Mouse (Mus musculus): ENCODE measurements around the gene Eif5b.
"Not testable (repeated sequence)": the region's sequence is repeated elsewhere in the genome, so short reads cannot be mapped to it uniquely, and the experiment has no call there.

Gene Eif5b

DNA sequence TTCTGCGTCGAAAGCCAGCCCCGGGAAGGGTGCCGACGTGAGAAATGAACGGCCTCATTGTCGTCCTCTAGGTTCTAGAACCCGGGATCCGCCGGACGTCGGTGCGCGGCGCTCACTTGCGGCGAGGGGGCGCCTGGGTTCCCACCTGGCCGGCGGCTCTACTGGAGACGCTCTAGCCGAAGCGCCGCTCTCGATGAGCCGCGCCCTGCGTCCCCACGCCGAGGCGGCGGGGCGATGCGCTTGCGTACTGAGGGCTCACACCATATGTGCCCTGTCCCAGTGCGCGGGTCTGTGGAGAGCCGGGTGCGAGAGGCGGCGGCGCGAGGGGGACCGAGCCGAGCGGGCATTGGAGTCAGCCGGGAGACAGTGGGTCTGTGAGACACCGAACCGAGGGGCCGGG lies at the start of gene Eif5b, which contains the start of gene Txndc9:
Gene Eif5b, plus strand, starts transcription at position 144 of the 400 bp plus-strand sequence.
Gene Txndc9, minus strand, starts transcription at position 27 of the 400 bp plus-strand sequence.
- peak; percentile 95 for DNase-seq (ENCODE audit: low read depth, low spot score)

DNA sequence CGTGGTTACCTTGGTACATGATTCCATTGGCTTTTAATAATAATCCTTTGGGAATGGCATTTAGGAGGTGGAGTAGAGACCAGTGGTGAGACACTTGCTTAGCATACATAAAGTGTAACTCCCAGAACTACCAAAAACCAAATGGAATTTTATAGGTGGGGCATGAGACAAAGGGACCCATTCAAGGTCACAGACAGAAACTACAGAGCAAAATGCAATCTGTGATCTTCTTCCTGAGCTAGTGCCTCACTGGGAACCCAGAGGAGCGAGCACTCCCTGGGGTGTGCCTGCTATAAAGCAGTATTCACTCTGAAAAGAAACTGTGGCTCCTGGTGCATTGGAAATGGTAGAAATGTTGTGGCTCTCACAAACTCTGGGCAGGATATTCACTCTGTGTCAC lies 48.9 kb upstream of the Eif5b start:
- DNase-seq (ENCODE audit: low read depth, low spot score), result no peak

DNA sequence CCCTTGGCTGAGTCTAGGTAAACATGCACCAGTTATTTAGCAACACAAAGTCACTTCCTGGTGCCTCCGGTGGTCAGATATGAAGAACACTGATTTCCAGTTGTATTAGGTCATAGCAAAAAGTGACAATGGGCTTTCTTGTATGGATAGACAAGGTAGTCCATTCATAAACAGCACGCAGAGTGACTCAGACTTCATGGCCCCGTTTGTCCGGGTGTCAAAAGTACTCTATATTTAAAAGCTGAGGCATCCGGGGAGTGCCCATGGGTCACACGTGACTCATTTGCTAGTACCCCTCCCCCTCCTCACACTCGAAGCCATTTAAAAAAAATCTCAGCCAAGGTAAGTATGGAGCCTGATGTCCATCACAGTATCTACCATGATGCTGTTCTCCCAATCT lies 43.0 kb upstream of the Eif5b start:
- no peak for DNase-seq (ENCODE audit: low read depth, low spot score)

DNA sequence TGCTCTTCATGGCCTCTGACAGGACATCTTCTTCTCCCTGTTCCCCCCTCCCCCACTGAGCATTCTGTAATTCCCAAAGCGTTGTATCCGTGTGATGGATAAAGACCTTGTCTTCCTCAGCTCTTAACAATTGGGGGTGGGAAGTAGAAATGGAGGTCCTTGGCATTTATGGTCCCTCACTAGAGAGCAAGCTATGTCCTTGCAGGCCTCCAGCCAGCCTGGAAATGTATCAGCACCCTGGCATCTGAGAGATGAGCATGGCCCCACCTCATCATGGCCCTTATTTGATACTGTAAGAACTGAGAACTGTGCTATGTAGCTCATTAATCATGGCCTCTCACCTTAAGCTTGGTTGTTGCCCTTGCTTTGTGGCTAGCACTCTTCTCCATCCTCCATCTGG lies 42.6 kb upstream of the Eif5b start:
- no peak for DNase-seq (ENCODE audit: low read depth, low spot score)

DNA sequence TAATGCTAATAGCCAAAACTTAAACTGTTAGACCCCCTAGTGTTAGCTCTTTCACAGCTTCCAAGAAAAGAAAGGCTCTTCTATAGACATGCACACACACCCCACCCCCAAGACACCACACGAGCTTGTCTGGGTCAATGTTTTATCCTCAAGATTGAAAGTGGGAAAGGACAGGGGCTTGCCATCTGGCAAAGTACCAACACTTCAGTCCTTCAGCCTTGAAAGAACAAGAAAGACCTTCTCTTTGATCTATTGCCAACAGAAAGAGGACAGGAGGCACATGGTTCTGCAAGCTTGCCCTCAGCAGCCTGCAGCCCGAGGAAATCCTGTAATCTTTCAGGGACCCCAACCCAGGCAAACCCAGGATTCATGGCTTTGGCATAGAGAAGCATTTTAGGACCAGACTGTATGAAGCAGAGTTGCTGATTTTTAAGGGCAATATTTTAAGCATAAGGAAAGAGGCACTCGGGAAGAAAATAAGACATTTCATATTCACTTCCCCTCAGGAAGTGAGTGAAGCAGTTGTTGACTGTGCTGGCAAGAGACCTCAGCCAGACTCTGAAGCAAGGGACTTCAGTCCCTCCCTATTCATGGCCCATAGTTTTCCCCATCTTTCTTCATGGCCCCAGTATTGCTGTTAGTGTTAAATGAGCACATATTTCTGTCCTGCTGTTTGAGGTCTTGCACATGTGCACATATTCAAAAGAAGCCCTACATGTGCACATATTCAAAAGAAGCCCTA lies 40.9 kb upstream of the Eif5b start:
- no peak for DNase-seq (ENCODE audit: low read depth, low spot score)

DNA sequence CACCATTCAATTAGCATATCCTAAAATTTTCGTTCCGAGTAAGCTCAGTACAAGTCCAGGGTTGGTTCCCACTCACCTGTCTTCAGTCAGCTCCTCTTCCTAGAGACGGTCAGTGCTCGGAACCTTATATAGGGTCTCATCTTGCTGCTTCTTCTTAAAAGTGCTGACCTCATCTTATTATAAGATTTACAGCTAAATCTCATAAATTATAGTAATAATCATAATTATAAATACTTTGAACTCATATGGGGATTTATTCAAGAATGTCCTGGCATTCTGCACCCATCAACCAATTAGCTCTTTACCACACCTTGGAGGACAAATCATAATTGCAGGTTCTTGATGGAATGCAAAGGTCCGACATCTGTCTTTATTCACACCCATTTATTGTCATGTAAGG lies 40.2 kb upstream of the Eif5b start, which contains the start of gene Lyg1:
Gene Lyg1, minus strand, starts transcription at position 101 of the 400 bp plus-strand sequence.
- DNase-seq (ENCODE audit: low read depth, low spot score), result no peak

DNA sequence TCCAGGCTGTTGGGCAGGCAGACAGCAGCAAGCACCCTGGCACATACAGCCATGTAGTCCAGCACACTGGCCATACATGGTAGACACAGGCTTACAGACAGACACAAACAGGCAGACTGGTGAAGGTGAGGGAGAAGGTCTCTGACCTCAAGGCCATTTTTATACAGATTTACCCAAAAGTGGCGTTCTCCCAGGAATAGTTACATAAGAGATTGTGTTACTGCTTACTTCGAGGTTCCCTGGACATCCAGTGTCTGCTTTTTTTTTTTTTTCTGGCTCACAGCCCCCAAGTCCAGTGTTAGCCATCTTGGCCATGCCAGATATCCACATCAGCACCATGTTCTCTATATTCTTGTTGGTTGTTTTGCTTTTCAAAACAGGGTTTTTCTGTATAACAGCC lies 39.3 kb upstream of the Eif5b start:
- DNase-seq (ENCODE audit: low read depth, low spot score), result no peak

DNA sequence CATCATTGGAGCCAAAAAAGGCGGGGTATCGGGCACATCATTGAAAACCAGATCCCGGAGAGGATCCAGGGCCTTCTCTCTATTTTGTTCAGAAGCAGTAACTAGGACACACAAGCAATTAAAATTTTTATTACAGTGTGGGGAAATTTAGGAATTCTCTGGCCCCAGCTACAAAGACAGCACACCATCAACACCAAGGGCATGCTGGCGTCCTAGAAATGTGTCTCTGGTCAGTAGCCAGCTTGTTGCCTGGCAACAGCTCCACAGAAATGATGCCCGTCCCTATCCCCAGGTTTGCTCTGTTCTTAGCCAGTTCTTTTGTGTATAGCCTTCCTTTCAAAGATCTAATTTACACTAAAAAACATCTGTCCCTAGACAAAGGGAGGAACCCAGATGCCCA lies 38.3 kb upstream of the Eif5b start:
- DNase-seq (ENCODE audit: low read depth, low spot score), result no peak

DNA sequence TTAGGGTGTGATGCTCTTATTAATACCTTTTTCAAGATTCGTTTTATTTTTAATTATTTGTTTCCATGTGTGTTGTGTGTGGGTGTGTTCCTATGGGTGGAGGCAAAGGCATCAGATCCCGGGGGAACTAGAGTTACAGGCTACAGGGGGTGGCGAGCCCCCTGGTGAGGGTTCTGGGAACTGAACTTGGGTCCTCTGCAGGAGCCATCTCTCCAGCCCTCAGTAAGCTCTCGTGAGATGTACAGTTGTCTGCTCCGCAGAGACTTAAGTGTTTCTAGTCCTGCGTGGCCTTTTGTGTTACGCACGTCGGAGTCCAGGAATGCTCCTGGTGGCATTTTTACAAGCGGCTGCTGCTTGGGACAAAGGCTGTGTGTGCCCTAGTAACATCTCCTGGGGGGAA lies 32.2 kb upstream of the Eif5b start:
- DNase-seq (ENCODE audit: low read depth, low spot score), result no peak

DNA sequence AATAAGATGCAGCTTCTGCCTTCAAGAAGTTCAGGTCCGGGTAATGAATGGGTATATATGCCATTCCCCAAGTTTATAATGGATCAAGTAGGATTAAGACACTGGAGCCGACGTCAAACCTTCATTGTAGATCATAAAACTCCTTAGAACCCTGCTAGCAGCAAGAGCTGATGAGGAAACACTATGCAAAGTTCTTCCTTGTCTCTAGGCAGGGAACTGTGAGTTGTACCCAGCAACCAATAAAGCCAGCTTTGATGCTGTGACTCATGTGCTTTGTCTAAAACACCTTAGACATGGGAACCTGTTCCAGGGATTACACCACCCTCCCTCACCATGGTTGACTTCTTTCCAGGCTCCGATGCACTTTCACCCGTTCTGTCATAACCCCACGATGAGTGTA lies 29.1 kb upstream of the Eif5b start:
- no peak for DNase-seq (ENCODE audit: low read depth, low spot score)

DNA sequence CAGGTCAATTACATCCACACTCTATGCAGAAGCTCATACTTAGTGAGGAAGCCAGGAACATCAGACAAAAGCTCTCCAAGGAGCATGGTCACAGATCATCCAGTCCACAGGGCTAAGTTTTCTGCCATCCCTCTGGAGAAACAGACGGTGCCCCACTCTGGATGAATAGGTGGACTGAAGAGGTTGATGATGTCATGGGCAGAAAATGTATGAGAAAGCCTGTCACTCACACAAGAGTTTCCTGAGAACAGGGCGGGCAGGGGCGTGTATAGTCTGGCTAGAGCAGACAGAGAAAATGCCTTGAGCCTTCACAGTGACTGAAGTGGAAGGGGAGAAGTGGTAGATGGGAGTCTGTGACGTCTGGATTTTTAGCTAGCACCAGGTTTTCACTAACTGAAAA lies 26.3 kb upstream of the Eif5b start:
- no peak for DNase-seq (ENCODE audit: low read depth, low spot score)

DNA sequence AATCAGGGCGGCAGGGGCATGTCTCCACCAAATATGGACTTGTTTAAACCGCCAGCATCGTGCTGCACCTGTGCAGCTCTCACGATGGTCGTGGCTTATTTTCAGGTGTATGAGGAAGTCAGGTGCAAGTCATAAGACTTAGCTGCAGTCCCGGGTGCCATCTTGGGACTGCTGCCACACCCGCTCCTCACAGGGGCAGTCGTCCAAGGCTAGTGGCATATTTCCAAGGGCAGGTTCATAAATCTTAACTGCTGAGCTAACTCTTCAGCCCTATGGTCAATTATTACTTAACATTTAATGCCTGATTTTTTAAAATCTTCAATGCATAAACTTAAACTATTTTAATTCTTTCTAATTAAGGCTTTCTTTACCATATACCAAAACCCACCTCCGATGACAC lies 21.1 kb upstream of the Eif5b start:
- not testable (repeated sequence) for DNase-seq (ENCODE audit: low read depth, low spot score)

DNA sequence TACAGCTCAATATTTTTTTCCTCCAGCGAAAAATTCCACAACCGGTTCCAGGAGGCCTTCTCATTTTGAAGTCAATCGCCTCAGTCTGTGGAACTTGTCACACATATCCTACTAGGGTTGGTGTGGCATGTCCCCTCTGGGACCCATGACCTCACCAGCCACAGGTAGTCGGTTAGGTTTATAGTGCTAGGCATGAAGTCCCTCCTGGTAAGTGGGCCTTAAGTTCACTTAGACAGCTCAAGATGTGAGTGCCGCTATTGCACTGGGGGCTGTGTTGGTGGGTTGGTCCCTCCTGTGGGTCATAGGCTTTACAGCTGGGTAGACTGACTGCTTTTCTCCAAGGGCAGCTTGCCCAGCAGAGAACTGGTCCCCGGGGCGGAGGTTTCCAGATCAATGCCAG lies 20.5 kb upstream of the Eif5b start:
- DNase-seq (ENCODE audit: low read depth, low spot score), result no peak

DNA sequence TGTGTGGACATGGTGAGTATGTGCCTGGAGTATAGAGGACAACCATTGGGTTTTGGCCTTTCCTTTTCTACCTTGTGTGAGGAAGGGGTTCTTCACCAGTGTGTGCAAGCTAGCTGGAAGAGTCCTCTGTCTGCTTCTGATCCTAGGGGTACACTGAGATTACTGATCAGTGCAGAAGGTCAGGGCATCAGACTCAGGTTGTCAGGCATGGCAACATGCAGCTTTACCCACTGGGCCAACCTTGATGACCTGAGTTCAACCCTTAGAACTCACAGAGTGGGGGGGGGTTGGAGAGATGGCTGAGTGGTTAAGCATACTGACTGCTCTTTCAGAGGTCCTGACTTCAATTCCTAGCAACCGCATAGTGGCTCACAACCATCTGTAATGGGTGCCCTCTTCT lies 13.5 kb upstream of the Eif5b start:
- no peak for DNase-seq (ENCODE audit: low read depth, low spot score)

DNA sequence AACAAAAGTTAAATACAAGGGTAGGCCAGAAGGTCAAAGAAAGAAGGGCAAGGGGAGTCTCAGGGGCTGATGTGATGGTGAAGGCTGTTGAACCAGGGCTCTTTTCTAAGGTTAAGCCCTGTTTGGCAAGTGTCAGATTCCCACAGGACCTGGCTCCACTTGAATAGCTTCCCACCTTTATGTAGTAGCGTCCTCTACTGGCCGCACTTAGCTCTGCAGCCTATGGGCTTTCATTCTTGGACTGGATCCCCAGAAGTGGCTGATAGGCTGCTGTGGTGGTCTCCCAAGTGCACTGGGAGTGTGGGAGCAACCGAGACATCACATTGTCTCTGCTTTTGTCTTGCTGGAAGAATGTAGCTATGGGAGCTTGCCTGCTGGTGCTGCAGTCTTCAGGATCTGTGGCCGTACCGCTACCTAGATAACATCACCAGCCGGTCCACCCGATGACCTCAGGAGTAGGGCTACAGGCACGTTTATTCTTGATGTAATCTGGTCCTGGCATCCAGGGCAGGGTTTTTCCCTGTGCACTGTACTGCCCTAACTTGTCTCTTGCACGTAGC lies 12.0 kb upstream of the Eif5b start:
- peak; percentile 43 for DNase-seq (ENCODE audit: low read depth, low spot score)

DNA sequence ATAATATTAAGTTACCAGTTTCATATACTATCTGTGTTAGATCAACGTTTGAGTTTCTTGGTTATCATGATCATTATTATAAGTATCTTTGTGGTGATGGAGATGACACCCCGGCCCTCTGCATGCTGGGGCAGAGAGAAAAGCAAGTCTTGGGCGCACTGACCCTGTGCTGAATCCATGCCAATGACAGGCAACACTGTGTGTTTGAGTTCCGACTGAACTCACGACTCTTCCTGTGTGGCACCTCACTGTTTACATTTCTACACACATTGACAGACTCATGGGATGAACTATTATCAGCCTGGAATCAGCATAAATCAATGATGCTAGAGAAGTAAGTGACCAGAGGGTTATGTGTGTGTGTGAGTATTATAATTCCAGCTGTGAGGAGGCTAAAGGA lies 10.0 kb upstream of the Eif5b start:
- DNase-seq (ENCODE audit: low read depth, low spot score), result no peak

DNA sequence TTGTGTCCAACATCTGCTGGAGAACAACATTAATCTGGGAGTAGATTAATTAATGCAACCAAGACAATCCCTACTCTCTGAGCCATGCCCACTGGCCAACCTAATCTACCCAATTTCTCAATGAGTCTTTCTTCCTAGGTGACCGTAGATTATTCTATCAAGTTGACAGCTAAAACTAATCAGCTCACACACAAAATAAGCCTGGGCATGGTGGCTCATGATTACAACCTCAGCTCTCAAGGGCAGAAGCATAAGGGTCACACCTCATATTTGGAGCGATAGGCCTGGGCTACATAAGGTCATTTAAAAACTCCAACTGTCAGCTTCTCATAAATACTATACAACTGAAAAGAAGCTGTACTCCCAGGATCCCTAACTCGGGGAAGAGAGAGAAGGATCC lies 1.6 kb upstream of the Eif5b start:
- no peak for DNase-seq (ENCODE audit: low read depth, low spot score)

DNA sequence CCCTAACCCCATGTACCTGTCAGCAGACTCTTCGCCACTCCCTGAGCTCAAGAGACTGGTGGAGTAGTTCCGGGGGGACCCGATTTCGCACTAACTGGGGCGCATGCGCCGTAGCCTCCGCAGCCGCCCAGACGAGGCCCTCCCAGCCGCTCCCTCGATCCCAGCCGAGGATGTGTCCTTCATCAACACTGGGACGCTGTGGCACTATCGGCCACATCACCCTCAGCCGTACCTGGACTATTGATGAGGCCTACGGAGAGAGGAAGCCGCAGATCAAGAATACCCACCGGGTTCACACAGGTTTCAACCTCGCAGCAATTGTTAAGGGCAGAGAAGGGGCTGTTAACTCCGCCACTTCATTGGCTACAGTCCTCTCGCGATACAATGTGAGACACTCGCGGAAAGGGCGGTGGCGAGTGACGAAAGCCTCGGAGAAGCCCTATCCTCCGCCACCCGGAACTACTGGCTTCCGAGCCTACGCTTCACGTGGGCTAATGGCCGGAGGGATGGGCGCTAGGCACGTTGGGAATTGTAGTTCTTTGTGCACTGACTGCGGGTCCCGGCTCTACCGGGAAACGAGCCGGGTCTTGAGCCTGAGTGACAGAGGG lies 829 bp upstream of the Eif5b start:
- DNase-seq (ENCODE audit: low read depth, low spot score), result peak; percentile 99

DNA sequence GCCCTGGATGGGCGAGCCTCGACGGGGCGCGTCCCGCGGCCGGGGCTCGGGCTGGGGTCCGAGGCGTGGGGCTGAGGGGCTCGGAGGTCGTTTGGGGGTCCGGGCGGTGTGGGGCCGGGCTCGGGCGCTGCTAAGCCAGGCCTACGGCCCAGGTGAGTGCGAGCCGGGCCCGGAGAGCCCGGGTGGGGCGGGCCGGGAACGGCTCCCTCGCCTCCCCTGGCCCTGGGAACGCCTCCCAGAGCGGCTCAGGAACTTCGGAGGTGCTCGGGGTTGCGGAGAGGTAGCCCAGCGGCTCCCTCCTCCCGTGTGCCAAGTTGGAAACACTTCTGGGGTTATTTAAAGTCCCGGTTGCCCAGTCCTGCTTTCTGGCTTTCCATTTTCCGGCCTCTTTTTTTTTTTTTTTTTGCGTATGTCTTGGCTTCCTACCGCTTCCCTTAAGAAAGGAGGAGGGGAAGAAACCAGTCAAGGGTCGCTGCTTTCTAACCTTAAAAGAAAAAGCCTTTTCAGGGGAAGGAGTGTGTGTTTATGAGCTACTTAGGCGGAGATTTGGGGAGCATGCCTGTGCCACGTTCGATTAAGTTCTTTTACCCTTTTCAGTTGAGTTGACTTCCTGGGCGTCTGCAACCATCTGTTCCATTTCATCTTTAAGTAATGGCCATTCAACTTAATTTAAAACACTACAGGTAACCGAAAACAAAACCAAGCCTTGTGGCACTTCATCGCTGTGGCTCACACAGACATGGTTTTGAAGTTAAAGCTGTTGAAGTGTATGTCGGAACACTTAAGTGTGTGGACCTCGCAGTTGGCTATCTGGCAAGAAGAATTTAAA lies 775 bp downstream of the Eif5b start:
- peak; percentile 38 for DNase-seq (ENCODE audit: low read depth, low spot score)

DNA sequence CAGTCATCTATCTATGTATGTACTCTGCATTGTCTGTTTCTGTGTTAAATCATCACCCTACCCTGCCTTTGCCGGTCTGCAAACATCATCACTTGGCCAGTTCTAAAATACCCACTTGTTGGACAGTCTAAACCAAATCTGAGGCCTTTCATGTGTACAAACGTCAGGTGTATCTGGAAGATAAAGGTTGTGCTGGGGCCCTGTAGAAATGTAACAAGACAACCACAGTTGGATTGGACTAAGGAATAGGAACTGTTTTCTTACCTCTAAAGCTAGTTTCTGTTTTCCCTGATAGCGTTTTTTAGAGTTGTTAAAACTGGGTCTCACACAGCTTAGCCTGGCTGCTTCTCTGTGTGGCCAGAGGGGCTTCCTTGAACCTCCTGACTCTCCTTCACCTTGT lies 1.7 kb downstream of the Eif5b start:
- DNase-seq (ENCODE audit: low read depth, low spot score), result no peak

DNA sequence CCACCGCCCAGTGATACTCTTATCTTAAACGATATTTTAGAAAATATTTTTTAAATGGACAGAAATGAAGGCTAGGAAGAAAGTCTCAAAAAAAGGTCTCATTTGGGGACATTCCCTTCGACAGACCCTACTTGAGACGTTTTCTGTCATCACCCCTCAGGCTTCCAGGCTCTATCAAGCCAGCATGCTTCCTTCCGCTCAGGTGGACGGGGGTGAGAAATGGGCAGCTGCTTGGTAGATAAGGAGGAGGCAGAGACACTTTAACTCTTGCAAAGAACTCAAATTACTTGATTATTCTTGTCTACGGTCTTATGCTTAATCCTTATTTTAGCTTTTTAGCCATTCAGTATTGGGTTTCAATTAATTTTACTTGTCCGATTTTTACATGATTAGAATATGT lies 3.0 kb downstream of the Eif5b start:
- DNase-seq (ENCODE audit: low read depth, low spot score), result no peak

DNA sequence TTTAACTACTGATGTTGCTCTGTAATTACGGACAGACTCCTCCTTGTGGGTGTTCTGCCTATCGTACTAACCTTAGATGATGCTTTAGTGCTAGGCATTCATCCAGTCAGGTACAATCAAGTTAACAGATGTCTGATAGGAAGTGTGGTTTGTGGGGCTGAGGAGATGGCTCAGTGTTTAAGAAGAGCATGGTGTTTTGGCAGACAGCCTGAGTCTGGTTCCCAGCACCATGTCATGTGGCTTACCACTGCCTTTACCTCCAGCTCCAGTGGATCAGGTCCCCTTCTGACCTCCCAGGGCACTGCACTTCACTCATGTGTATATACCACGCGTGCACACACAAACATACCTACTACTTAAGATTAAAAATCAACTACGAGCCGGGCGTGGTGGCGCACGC lies 4.1 kb downstream of the Eif5b start:
- DNase-seq (ENCODE audit: low read depth, low spot score), result no peak
